Mouse (Mus musculus): ENCODE measurements around the gene Vangl2. TPM values are rescaled to one million over a fixed set of nuclear protein-coding genes. Genes with fewer than 3 reads are reported as not detected.

Gene Vangl2
- polyA plus RNA-seq, 1 experiment from 2014 or later, result 7.5 TPM

GRCm38 (mm10) chr1:172000641-172001040, 27.6 kb downstream of the Vangl2 start:
- Histone ChIP-seq H3K9ac (ENCODE audit: low read length) (no peak overlapping the region), H3K4me1 (ENCODE audit: control insufficient read depth, insufficient read depth, low read length) (peaks cover 3% of the 10 kb centered on the region; the same call in 1 of the 2 replicates), H3K36me3 (ENCODE audit: control insufficient read depth, insufficient read depth) (peaks cover 9% of the 10 kb centered on the region), H3K4me2 (ENCODE audit: low read depth, low read length) (no peak overlapping the region), H3K27me3 (ENCODE audit: control insufficient read depth, insufficient read depth, low read length) (no peaks in the 10 kb centered on the region), H3K9me3 (replicated peaks; ENCODE audit: control insufficient read depth, low read length) (no peaks in the 10 kb centered on the region), H3K27ac (ENCODE audit: low read length) (no peak overlapping the region), H3K4me3 (ENCODE audit: low read length) (no peak overlapping the region)
- ATAC-seq (replicated peaks; ENCODE audit: extremely low read depth, insufficient read depth, low FRiP score), result peak; percentile 67; the same call in 1 of the 2 replicates
- 45% methylated on average over 3 of the region's 3 CpGs for WGBS

GRCm38 (mm10) chr1:171998820-171999597, 29.2 kb downstream of the Vangl2 start:
- H3K4me3 ChIP-seq (ENCODE audit: low read length), result no peak overlapping the region
- WGBS, result 87% methylated on average over 13 of the region's 13 CpGs
- H3K4me2 ChIP-seq (ENCODE audit: low read depth, low read length), result no peak overlapping the region
- no peak overlapping the region for H3K9ac ChIP-seq (ENCODE audit: low read length)
- no peak for ATAC-seq (replicated peaks; ENCODE audit: extremely low read depth, insufficient read depth, low FRiP score)
- peaks cover 13% of the 10 kb centered on the region for H3K4me1 ChIP-seq (ENCODE audit: control insufficient read depth, insufficient read depth, low read length)
- H3K9me3 ChIP-seq (replicated peaks; ENCODE audit: control insufficient read depth, low read length), result no peaks in the 10 kb centered on the region
- H3K27ac ChIP-seq (ENCODE audit: low read length), result no peak overlapping the region
- no peaks in the 10 kb centered on the region for H3K27me3 ChIP-seq (ENCODE audit: control insufficient read depth, insufficient read depth, low read length)
- no peaks in the 10 kb centered on the region for H3K36me3 ChIP-seq (ENCODE audit: control insufficient read depth, insufficient read depth)

- Histone ChIP-seq H3K27ac (ENCODE audit: low read length) (no peak overlapping the region), H3K27me3 (ENCODE audit: control insufficient read depth, insufficient read depth, low read length) (no peaks in the 10 kb centered on the region), H3K4me1 (ENCODE audit: control insufficient read depth, insufficient read depth, low read length) (peaks cover 17% of the 10 kb centered on the region), H3K9me3 (replicated peaks; ENCODE audit: control insufficient read depth, low read length) (no peaks in the 10 kb centered on the region), H3K9ac (ENCODE audit: low read length) (no peak overlapping the region), H3K4me2 (ENCODE audit: low read depth, low read length) (no peak overlapping the region), H3K36me3 (ENCODE audit: control insufficient read depth, insufficient read depth) (no peaks in the 10 kb centered on the region), H3K4me3 (ENCODE audit: low read length) (no peak overlapping the region)
- ATAC-seq (replicated peaks; ENCODE audit: extremely low read depth, insufficient read depth, low FRiP score), result no peak
- WGBS, result 52% methylated on average over 7 of the region's 7 CpGs
These were observed 31.5 kb downstream of the Vangl2 start for GRCm38 (mm10) chr1:171996701-171997100.

- Histone ChIP-seq H3K4me2 (ENCODE audit: low read depth, low read length) (no peak overlapping the region), H3K4me1 (ENCODE audit: control insufficient read depth, insufficient read depth, low read length) (peaks cover 17% of the 10 kb centered on the region), H3K4me3 (ENCODE audit: low read length) (no peak overlapping the region), H3K27ac (ENCODE audit: low read length) (peak overlapping the region; percentile 37), H3K36me3 (ENCODE audit: control insufficient read depth, insufficient read depth) (no peaks in the 10 kb centered on the region), H3K27me3 (ENCODE audit: control insufficient read depth, insufficient read depth, low read length) (no peaks in the 10 kb centered on the region), H3K9me3 (replicated peaks; ENCODE audit: control insufficient read depth, low read length) (no peaks in the 10 kb centered on the region), H3K9ac (ENCODE audit: low read length) (no peak overlapping the region)
- WGBS, result 64% methylated on average over 11 of the region's 11 CpGs
- peak; percentile 79 for ATAC-seq (replicated peaks; ENCODE audit: extremely low read depth, insufficient read depth, low FRiP score)
These were observed 33.1 kb downstream of the Vangl2 start for GRCm38 (mm10) chr1:171994918-171995715.

GRCm38 (mm10) chr1:171994501-171994900, 33.7 kb downstream of the Vangl2 start:
- H3K9me3 ChIP-seq (replicated peaks; ENCODE audit: control insufficient read depth, low read length), result no peaks in the 10 kb centered on the region
- 0 out of 2 replicates have a peak, but pooled peaks have one; percentile 12 for ATAC-seq (replicated peaks; ENCODE audit: extremely low read depth, insufficient read depth, low FRiP score)
- H3K27ac ChIP-seq (ENCODE audit: low read length), result peak overlapping the region; percentile 37
- no peak overlapping the region for H3K9ac ChIP-seq (ENCODE audit: low read length)
- no peak overlapping the region for H3K4me3 ChIP-seq (ENCODE audit: low read length)
- no peaks in the 10 kb centered on the region for H3K27me3 ChIP-seq (ENCODE audit: control insufficient read depth, insufficient read depth, low read length)
- H3K4me1 ChIP-seq (ENCODE audit: control insufficient read depth, insufficient read depth, low read length), result peaks cover 17% of the 10 kb centered on the region
- 57% methylated on average over 2 of the region's 2 CpGs for WGBS
- H3K4me2 ChIP-seq (ENCODE audit: low read depth, low read length), result no peak overlapping the region
- H3K36me3 ChIP-seq (ENCODE audit: control insufficient read depth, insufficient read depth), result no peaks in the 10 kb centered on the region

- Histone ChIP-seq H3K9me3 (replicated peaks; ENCODE audit: control insufficient read depth, low read length) (no peaks in the 10 kb centered on the region), H3K4me2 (ENCODE audit: low read depth, low read length) (no peak overlapping the region), H3K36me3 (ENCODE audit: control insufficient read depth, insufficient read depth) (no peaks in the 10 kb centered on the region), H3K27me3 (ENCODE audit: control insufficient read depth, insufficient read depth, low read length) (no peaks in the 10 kb centered on the region), H3K4me3 (ENCODE audit: low read length) (no peak overlapping the region), H3K27ac (ENCODE audit: low read length) (no peak overlapping the region), H3K4me1 (ENCODE audit: control insufficient read depth, insufficient read depth, low read length) (peaks cover 17% of the 10 kb centered on the region), H3K9ac (ENCODE audit: low read length) (no peak overlapping the region)
- WGBS, result 47% methylated on average over 4 of the region's 4 CpGs
- ATAC-seq (replicated peaks; ENCODE audit: extremely low read depth, insufficient read depth, low FRiP score), result no peak; the same call in 1 of the 2 replicates
These were observed 35.2 kb downstream of the Vangl2 start for GRCm38 (mm10) chr1:171992901-171993530.

GRCm38 (mm10) chr1:171991883-171992282, 36.4 kb downstream of the Vangl2 start:
- Histone ChIP-seq H3K36me3 (ENCODE audit: control insufficient read depth, insufficient read depth) (no peaks in the 10 kb centered on the region), H3K4me2 (ENCODE audit: low read depth, low read length) (no peak overlapping the region), H3K27ac (ENCODE audit: low read length) (no peak overlapping the region), H3K9me3 (replicated peaks; ENCODE audit: control insufficient read depth, low read length) (0 out of 2 replicates have a peak, but pooled peaks cover 2% of the 10 kb centered on the region), H3K9ac (ENCODE audit: low read length) (no peak overlapping the region), H3K27me3 (ENCODE audit: control insufficient read depth, insufficient read depth, low read length) (no peaks in the 10 kb centered on the region), H3K4me3 (ENCODE audit: low read length) (no peak overlapping the region), H3K4me1 (ENCODE audit: control insufficient read depth, insufficient read depth, low read length) (peaks cover 17% of the 10 kb centered on the region)
- 82% methylated on average over 2 of the region's 2 CpGs for WGBS
- no peak for ATAC-seq (replicated peaks; ENCODE audit: extremely low read depth, insufficient read depth, low FRiP score)

GRCm38 (mm10) chr1:171984121-171984520, 44.1 kb downstream of the Vangl2 start:
- ATAC-seq (replicated peaks; ENCODE audit: extremely low read depth, insufficient read depth, low FRiP score), result no peak
- H3K27ac ChIP-seq (ENCODE audit: low read length), result no peak overlapping the region
- H3K4me3 ChIP-seq (ENCODE audit: low read length), result no peak overlapping the region
- no peaks in the 10 kb centered on the region for H3K4me1 ChIP-seq (ENCODE audit: control insufficient read depth, insufficient read depth, low read length)
- 0 out of 2 replicates have a peak, but pooled peaks cover 2% of the 10 kb centered on the region for H3K9me3 ChIP-seq (replicated peaks; ENCODE audit: control insufficient read depth, low read length)
- H3K36me3 ChIP-seq (ENCODE audit: control insufficient read depth, insufficient read depth), result no peaks in the 10 kb centered on the region
- H3K9ac ChIP-seq (ENCODE audit: low read length), result no peak overlapping the region
- no peak overlapping the region for H3K4me2 ChIP-seq (ENCODE audit: low read depth, low read length)
- no peaks in the 10 kb centered on the region for H3K27me3 ChIP-seq (ENCODE audit: control insufficient read depth, insufficient read depth, low read length)
- 84% methylated on average over 1 of the region's 1 CpGs for WGBS
